Mouse (Mus musculus): Measurements from ENCODE around the gene Atp6v0a1. TPM values are rescaled to one million over a fixed set of nuclear protein-coding genes. Genes with fewer than 3 reads are reported as not detected.

Atp6v0a1 gene
- polyA plus RNA-seq, 1 experiment from 2014 or later, result 38.8 TPM

DNA sequence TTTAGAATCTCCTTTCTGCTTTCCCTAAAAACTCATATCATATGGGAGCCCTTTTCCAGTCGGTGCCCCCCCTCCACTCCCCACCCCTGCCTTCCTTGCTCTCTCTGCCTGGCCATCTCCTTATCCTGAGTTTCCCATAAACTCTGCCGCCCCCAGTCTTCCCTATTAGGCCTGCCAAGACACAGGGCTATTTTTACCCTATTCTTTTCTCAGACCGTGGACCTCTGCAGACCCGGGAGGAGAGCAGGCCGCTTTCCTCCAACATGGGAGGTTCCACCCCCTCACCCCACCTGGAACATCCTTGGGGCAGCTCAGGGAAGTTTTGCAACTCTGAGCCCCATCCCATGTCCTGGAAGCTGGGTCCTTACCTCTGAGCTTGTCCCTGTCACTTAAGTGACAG, 41.9 kb upstream of the Atp6v0a1 start:
- Histone ChIP-seq H3K36me3 (ENCODE audit: control insufficient read depth, insufficient read depth, low read length) (no peaks in the 10 kb centered on the region), H3K9me3 (ENCODE audit: control insufficient read depth, low read length) (no peaks in the 10 kb centered on the region), H3K27me3 (replicated peaks; ENCODE audit: control insufficient read depth, insufficient read depth, low read length) (no peaks in the 10 kb centered on the region), H3K4me3 (ENCODE audit: low read length) (peak overlapping the region; percentile 77; the same call in 1 of the 2 replicates), H3K9ac (ENCODE audit: low read depth, low read length) (no peak overlapping the region), H3K4me2 (ENCODE audit: low read depth, low read length) (peak overlapping the region; percentile 88), H3K4me1 (ENCODE audit: control insufficient read depth, insufficient read depth, low read length) (peaks cover 31% of the 10 kb centered on the region), H3K27ac (ENCODE audit: low read length) (no peak overlapping the region)
- ATAC-seq, result no peak
- WGBS, result 68% methylated on average over 5 of the region's 5 CpGs

DNA sequence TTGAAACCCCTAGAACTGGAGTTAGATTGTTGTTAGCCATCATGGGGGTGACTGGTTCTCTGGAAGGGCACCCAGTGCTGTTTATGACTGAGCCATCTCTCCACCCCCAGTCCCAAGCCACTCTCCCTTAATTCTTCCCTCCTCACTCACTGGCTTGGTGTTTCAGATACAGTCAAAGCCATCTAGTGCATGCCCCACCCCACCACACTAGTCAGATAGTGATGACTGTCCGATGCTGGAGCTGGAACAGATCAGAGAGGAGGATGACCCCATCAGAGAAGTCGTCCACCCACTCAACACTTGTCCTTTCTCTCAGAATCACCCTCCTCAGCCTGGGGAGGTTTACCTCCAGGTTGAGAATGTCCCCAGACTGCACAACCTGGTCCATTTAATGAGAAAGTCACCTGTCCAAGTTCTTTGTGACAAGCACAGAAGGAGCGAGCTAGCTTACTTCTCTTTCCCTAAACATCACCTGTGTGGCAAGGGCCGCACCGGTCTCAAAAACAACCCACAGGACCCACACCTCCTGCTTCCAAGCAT, 41.3 kb upstream of the Atp6v0a1 start:
- H3K27me3 ChIP-seq (replicated peaks; ENCODE audit: control insufficient read depth, insufficient read depth, low read length), result no peaks in the 10 kb centered on the region
- no peaks in the 10 kb centered on the region for H3K9me3 ChIP-seq (ENCODE audit: control insufficient read depth, low read length)
- H3K4me1 ChIP-seq (ENCODE audit: control insufficient read depth, insufficient read depth, low read length), result peaks cover 26% of the 10 kb centered on the region
- peak overlapping the region; percentile 85; the same call in 1 of the 2 replicates for H3K9ac ChIP-seq (ENCODE audit: low read depth, low read length)
- H3K4me2 ChIP-seq (ENCODE audit: low read depth, low read length), result peak overlapping the region; percentile 88
- WGBS, result 76% methylated on average over 5 of the region's 5 CpGs
- no peak for ATAC-seq
- H3K27ac ChIP-seq (ENCODE audit: low read length), result no peak overlapping the region
- no peaks in the 10 kb centered on the region for H3K36me3 ChIP-seq (ENCODE audit: control insufficient read depth, insufficient read depth, low read length)
- H3K4me3 ChIP-seq (ENCODE audit: low read length), result peak overlapping the region; percentile 77

DNA sequence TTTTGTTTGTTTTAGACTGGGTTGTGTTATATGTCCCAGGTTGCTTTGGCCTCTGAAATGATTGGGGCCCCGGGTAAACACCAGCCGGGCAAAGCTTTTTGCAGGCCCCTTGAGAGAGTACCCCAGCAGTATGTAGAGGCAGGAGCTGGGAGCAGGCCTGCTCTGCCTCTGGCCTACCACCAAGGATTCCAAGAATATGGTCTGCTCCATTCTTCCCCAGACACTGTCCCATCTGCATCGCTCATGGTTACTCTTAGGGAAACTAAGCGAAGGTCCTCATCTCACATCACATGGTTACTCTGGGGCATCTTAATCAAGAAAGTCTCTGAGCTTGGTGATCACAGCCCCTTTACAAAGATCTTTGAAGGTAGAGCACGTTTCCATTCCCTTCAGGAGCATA, 40.8 kb upstream of the Atp6v0a1 start:
- H3K27me3 ChIP-seq (replicated peaks; ENCODE audit: control insufficient read depth, insufficient read depth, low read length), result no peaks in the 10 kb centered on the region
- no peak for ATAC-seq
- H3K9ac ChIP-seq (ENCODE audit: low read depth, low read length), result peak overlapping the region; percentile 85
- peaks cover 22% of the 10 kb centered on the region for H3K4me1 ChIP-seq (ENCODE audit: control insufficient read depth, insufficient read depth, low read length)
- H3K27ac ChIP-seq (ENCODE audit: low read length), result no peak overlapping the region
- 66% methylated on average over 5 of the region's 5 CpGs for WGBS
- H3K4me3 ChIP-seq (ENCODE audit: low read length), result peak overlapping the region; percentile 77
- H3K36me3 ChIP-seq (ENCODE audit: control insufficient read depth, insufficient read depth, low read length), result no peaks in the 10 kb centered on the region
- no peaks in the 10 kb centered on the region for H3K9me3 ChIP-seq (ENCODE audit: control insufficient read depth, low read length)
- H3K4me2 ChIP-seq (ENCODE audit: low read depth, low read length), result peak overlapping the region; percentile 88

DNA sequence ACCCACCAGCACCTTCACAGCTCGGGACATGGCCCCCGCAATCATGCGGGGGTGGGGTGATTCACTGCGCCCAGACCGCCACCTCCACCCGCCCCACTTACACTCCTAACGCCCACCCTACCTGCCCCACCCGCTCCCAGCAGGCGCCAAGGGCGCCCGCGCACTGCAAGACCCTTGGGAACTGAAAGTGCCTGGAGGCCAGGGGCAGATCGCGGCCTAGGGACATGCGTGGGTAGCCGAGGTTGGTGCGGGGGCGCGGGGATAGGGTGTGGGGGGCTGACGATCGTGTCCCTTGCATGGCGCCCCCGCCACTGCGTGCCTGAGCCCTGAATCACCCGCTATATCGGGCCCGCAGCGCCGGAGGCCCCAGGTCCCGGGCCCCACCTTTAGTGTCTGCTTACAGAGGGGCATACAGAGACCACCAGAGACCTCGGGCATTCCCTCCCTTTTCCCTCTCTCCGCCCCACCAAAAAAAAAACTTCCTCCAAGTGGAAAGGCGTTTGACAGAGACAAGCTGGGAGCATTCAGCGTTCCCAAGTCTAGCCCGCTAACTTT, 40.0 kb upstream of the Atp6v0a1 start:
- no peaks in the 10 kb centered on the region for H3K27me3 ChIP-seq (replicated peaks; ENCODE audit: control insufficient read depth, insufficient read depth, low read length)
- peak; percentile 21 for ATAC-seq
- peaks cover 15% of the 10 kb centered on the region for H3K4me1 ChIP-seq (ENCODE audit: control insufficient read depth, insufficient read depth, low read length)
- H3K4me3 ChIP-seq (ENCODE audit: low read length), result peak overlapping the region; percentile 77
- H3K9ac ChIP-seq (ENCODE audit: low read depth, low read length), result peak overlapping the region; percentile 85
- no peaks in the 10 kb centered on the region for H3K36me3 ChIP-seq (ENCODE audit: control insufficient read depth, insufficient read depth, low read length)
- H3K9me3 ChIP-seq (ENCODE audit: control insufficient read depth, low read length), result no peaks in the 10 kb centered on the region
- H3K4me2 ChIP-seq (ENCODE audit: low read depth, low read length), result peak overlapping the region; percentile 88
- WGBS, result 6% methylated on average over 35 of the region's 35 CpGs
- H3K27ac ChIP-seq (ENCODE audit: low read length), result peak overlapping the region; percentile 93

DNA sequence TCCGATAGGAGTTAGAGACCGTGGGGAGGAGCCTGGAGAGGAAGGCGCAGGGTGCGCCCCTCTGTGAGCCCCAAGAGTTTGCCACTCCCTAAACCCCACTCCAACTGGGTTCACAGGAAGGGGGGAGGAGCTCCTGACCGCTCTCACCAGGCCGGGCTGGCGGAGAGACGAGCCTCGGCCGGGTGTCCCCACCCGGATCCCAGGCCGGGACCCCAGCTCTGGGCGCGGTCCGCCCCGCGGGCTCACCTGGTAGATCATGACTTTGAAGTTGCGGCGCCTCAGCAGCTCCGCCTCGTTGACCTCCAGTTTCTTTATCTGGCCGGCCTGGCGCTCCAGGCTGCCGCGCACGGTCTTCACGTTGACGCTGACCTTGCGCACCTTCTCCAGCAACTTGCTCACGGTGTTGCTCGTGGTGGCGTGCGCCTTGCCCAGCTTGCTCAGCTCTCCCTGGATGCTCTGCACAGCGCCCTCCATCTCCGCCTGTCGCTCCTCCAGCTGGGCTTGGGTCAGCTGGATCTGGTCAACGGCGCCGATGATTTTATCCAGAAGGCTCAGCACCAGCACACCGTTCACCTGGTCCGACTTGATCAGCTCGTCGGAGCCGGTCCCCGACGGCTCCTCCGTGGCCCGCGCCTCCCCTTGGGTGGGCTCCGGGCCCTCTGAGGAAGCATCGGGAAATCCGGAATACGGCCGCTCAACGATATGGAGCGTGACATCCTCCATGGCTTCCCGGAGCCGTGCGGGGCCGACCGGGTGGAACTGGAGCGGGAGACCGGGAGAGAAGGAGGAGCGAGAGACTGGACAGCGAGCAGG, 39.3 kb upstream of the Atp6v0a1 start:
- no peaks in the 10 kb centered on the region for H3K27me3 ChIP-seq (replicated peaks; ENCODE audit: control insufficient read depth, insufficient read depth, low read length)
- WGBS, result under 1% methylated on average over 64 of the region's 65 CpGs
- peak; percentile 78 for ATAC-seq
- H3K27ac ChIP-seq (ENCODE audit: low read length), result peak overlapping the region; percentile 93
- no peaks in the 10 kb centered on the region for H3K9me3 ChIP-seq (ENCODE audit: control insufficient read depth, low read length)
- peak overlapping the region; percentile 77 for H3K4me3 ChIP-seq (ENCODE audit: low read length)
- H3K9ac ChIP-seq (ENCODE audit: low read depth, low read length), result peak overlapping the region; percentile 85
- H3K36me3 ChIP-seq (ENCODE audit: control insufficient read depth, insufficient read depth, low read length), result no peaks in the 10 kb centered on the region
- peak overlapping the region; percentile 88 for H3K4me2 ChIP-seq (ENCODE audit: low read depth, low read length)
- H3K4me1 ChIP-seq (ENCODE audit: control insufficient read depth, insufficient read depth, low read length), result peaks cover 17% of the 10 kb centered on the region; the same call in 1 of the 2 replicates

DNA sequence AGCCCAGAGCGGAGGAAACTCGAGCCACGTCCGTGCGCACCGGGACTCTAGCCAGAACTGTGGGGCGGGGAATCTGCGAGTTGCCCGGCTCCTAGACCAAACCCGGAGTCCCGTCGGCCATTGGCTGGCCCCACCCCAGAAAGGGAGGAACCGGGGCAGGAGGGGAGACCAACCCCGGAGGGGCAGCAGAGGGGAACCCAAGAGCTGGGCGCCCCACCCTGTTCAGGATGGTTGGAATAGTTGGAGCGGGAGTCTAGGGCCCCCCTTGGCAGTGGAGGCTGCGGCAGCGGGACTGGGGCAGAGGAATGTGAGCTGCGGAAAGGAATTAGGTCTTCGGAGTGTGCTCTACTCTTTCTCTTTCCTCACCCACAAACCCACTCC, 38.7 kb upstream of the Atp6v0a1 start, which contains the start of gene Cavin1:
Gene Cavin1 (minus strand): TSS at position 331 of the 381 bp plus-strand sequence.
- Histone ChIP-seq H3K27ac (ENCODE audit: low read length) (peak within 1 kb of the TSS; percentile 93), H3K4me1 (ENCODE audit: control insufficient read depth, insufficient read depth, low read length) (peaks cover 20% of the 10 kb centered on the region; the same call in 1 of the 2 replicates), H3K4me3 (ENCODE audit: low read length) (peak within 1 kb of the TSS; percentile 77), H3K9ac (ENCODE audit: low read depth, low read length) (peak within 1 kb of the TSS; percentile 85), H3K27me3 (replicated peaks; ENCODE audit: control insufficient read depth, insufficient read depth, low read length) (no peaks in the 10 kb centered on the region), H3K9me3 (ENCODE audit: control insufficient read depth, low read length) (no peaks in the 10 kb centered on the region), H3K36me3 (ENCODE audit: control insufficient read depth, insufficient read depth, low read length) (no peaks in the 10 kb centered on the region), H3K4me2 (ENCODE audit: low read depth, low read length) (peak within 1 kb of the TSS; percentile 88)
- ATAC-seq, result peak; percentile 90
- under 1% methylated on average over 20 of the region's 20 CpGs for WGBS

DNA sequence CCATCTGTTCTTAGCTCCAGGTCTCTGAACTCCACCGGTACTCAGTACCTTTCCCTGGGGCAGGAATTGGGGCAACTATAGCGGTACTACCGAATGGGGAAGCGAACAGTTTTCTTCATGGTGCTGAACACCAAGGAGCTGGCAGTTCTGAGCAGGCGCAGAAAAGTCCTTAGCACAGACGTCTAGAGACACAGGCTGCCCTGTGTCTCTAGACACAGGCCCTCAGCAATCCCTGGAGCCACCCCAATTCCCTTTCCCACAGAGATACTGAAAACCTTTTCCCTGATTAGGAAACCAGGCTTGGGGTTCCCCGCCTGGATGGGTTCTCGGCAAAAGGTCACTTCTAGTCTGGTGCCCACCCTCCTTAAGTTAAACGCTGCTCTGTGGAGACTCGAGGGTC, 37.8 kb upstream of the Atp6v0a1 start:
- Histone ChIP-seq H3K9me3 (ENCODE audit: control insufficient read depth, low read length) (no peaks in the 10 kb centered on the region), H3K27ac (ENCODE audit: low read length) (no peak overlapping the region), H3K4me3 (ENCODE audit: low read length) (peak overlapping the region; percentile 77; the same call in 1 of the 2 replicates), H3K4me2 (ENCODE audit: low read depth, low read length) (0 out of 2 replicates have a peak overlapping the region, but pooled peaks have one; percentile 88), H3K9ac (ENCODE audit: low read depth, low read length) (0 out of 2 replicates have a peak overlapping the region, but pooled peaks have one; percentile 85), H3K27me3 (replicated peaks; ENCODE audit: control insufficient read depth, insufficient read depth, low read length) (no peaks in the 10 kb centered on the region), H3K36me3 (ENCODE audit: control insufficient read depth, insufficient read depth, low read length) (no peaks in the 10 kb centered on the region), H3K4me1 (ENCODE audit: control insufficient read depth, insufficient read depth, low read length) (peaks cover 17% of the 10 kb centered on the region; the same call in 1 of the 2 replicates)
- 76% methylated on average over 10 of the region's 10 CpGs for WGBS
- ATAC-seq, result no peak

DNA sequence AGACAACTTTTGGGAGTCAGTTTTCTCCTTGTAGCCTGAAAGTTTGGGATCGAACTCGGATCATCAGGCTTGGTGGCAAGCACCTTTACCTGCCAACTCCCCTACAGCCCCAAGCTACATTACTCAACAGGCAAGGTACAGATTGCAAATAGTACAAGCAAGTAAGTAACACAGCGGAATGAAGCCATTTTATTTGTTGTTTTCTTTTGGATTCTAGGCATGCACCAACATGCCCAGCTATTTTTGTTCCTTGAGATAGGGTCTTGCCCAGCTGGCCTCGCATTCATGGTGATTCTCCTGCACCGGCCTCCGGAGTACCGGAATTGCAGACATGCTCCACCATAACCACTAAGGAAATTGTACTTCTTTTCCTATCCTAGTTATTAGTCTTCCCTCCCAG, 36.0 kb upstream of the Atp6v0a1 start:
- H3K27ac ChIP-seq (ENCODE audit: low read length), result no peak overlapping the region
- no peak overlapping the region for H3K4me3 ChIP-seq (ENCODE audit: low read length)
- no peaks in the 10 kb centered on the region for H3K36me3 ChIP-seq (ENCODE audit: control insufficient read depth, insufficient read depth, low read length)
- ATAC-seq, result no peak
- WGBS, result 94% methylated on average over 7 of the region's 7 CpGs
- H3K4me2 ChIP-seq (ENCODE audit: low read depth, low read length), result no peak overlapping the region
- no peaks in the 10 kb centered on the region for H3K9me3 ChIP-seq (ENCODE audit: control insufficient read depth, low read length)
- no peak overlapping the region for H3K9ac ChIP-seq (ENCODE audit: low read depth, low read length)
- H3K4me1 ChIP-seq (ENCODE audit: control insufficient read depth, insufficient read depth, low read length), result peaks cover 17% of the 10 kb centered on the region; the same call in 1 of the 2 replicates
- H3K27me3 ChIP-seq (replicated peaks; ENCODE audit: control insufficient read depth, insufficient read depth, low read length), result no peaks in the 10 kb centered on the region

DNA sequence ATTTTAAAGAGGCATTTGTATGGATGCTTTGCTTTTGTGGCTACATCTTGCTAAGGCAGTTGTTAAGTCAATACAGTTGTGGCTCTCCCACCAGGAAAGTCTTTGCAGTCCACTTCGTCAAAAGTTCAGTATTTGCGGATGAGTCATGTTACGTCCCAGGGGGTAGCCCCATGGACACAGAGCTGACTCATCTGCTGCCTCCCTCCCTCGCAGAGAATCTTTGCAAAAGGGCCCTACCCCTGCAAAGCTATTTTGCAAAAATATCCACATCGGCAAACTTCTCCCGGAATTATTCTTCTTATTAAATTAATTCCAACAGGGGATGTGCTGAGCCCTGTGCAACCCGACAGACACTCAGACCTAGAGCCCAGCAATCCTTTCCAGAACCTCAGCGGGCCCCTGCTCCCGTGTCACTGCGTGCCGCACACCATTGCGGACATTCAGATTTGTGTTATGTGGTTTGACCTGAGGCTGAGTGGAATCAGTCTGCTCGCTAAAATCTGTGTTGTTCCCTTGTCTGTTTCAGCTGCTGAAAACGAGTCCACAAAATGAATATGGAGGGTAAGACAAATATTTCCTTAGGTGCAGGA, 34.8 kb upstream of the Atp6v0a1 start:
- H3K9me3 ChIP-seq (ENCODE audit: control insufficient read depth, low read length), result no peaks in the 10 kb centered on the region
- no peaks in the 10 kb centered on the region for H3K36me3 ChIP-seq (ENCODE audit: control insufficient read depth, insufficient read depth, low read length)
- H3K4me2 ChIP-seq (ENCODE audit: low read depth, low read length), result no peak overlapping the region
- H3K4me3 ChIP-seq (ENCODE audit: low read length), result no peak overlapping the region
- H3K4me1 ChIP-seq (ENCODE audit: control insufficient read depth, insufficient read depth, low read length), result 0 out of 2 replicates have a peak, but pooled peaks cover 19% of the 10 kb centered on the region
- no peaks in the 10 kb centered on the region for H3K27me3 ChIP-seq (replicated peaks; ENCODE audit: control insufficient read depth, insufficient read depth, low read length)
- 46% methylated on average over 14 of the region's 14 CpGs for WGBS
- peak overlapping the region; percentile 24; the same call in 1 of the 2 replicates for H3K9ac ChIP-seq (ENCODE audit: low read depth, low read length)
- H3K27ac ChIP-seq (ENCODE audit: low read length), result no peak overlapping the region; the same call in 1 of the 2 replicates
- ATAC-seq, result no peak
